Mouse (Mus musculus) activated CD4-positive, CD25-positive, alpha-beta regulatory T cell (primary cell): Measurements from ENCODE around the gene Ccn6. TPM values are rescaled to one million over a fixed set of nuclear protein-coding genes. Genes with fewer than 3 reads are reported as not detected.

Experiments
- polyA plus RNA-seq, 2 experiments: library from polyadenylated mRNA; unstranded; fragments of 100-300 nt; shearing (Covaris generic); gene quantifications; one replicate each; pipeline ENCODE4 v1.2.1; 2017

The Ccn6 gene
- polyA plus RNA-seq = under 1 TPM; 0.24 to 0.39 TPM

GRCm38 (mm10) chr10:39163694-39164093 lies at the start of gene Ccn6:
Gene Ccn6, minus strand, starts transcription at chr10:39163794.

GRCm38 (mm10) chr10:39133462-39134310 lies 29.9 kb downstream of the Ccn6 start, which contains the start of the genes Fam229b and Tube1:
Gene Fam229b, minus strand, starts transcription at chr10:39133914.
Gene Tube1, plus strand, starts transcription at chr10:39133976.

Other genes with a start within 250 kb of the Ccn6 start
- under 1 TPM in 1 of 2 experiments, not detected in 1; 0.74 TPM for gene Lama4, start 198.3 kb downstream of the Ccn6 start, polyA plus RNA-seq
- under 1 TPM; 0.06 to 0.66 TPM for gene Fam229b, start 29.9 kb downstream of the Ccn6 start, polyA plus RNA-seq
- 10 to 100 TPM in 1 of 2 experiments, 1 to 10 TPM in 1; 5.7 to 22.4 TPM for gene Tube1, start 29.8 kb downstream of the Ccn6 start, polyA plus RNA-seq
- 100 to 1,000 TPM; 411 to 437 TPM for gene Fyn, start 205.1 kb upstream of the Ccn6 start, polyA plus RNA-seq